Mouse (Mus musculus) kidney, embryonic 14.5 days (tissue): ENCODE measurements around the gene Wipi2. TPM values are rescaled to one million over a fixed set of nuclear protein-coding genes. Genes with fewer than 3 reads are reported as not detected.
A peak's percentile ranks its signal among the peaks of the same experiment; 100 is the strongest.

Source experiments
- ATAC-seq: fragments of 200-750 bp; cut with Nextera tagmentation; 2 replicates; pipeline ENCODE4 v1.8.0; 2017; ENCODE audit warnings: moderate number of reproducible peaks, mild to moderate bottlenecking, moderate TSS enrichment, moderate library complexity; ENCODE audit not compliant: low FRiP score, low TSS enrichment
- H3K27ac ChIP-seq: fragments of 300-500 bp; sonication (generic); 2 replicates; pipeline ENCODE4 v1.5.1; 2014; ENCODE audit warnings: low read depth, mild to moderate bottlenecking, low read length, moderate library complexity, mixed read lengths
- H3K27me3 ChIP-seq: fragments of 300-500 bp; sonication (generic); 2 replicates; pipeline ENCODE4 v1.6.1; 2014; ENCODE audit warnings: mild to moderate bottlenecking, low read length; ENCODE audit not compliant: control insufficient read depth, insufficient read depth
- H3K36me3 ChIP-seq: fragments of 300-500 bp; sonication (generic); 2 replicates; pipeline ENCODE4 v1.6.1; 2014; ENCODE audit warnings: low read length, mixed read lengths; ENCODE audit not compliant: control insufficient read depth, insufficient read depth
- H3K4me1 ChIP-seq: fragments of 300-500 bp; sonication (generic); 2 replicates; pipeline ENCODE4 v1.6.1; 2014; ENCODE audit warnings: low read length, mixed read lengths; ENCODE audit not compliant: control insufficient read depth, insufficient read depth
- H3K4me2 ChIP-seq: fragments of 300-500 bp; sonication (generic); replicated peaks from 2 replicates; pipeline ENCODE4 v1.6.1; 2014; ENCODE audit warnings: low read depth, mild to moderate bottlenecking, low read length
- H3K4me3 ChIP-seq: fragments of 300-500 bp; sonication (generic); 2 replicates; pipeline ENCODE4 v1.5.1; 2014; ENCODE audit warnings: mild to moderate bottlenecking, low read length
- H3K9ac ChIP-seq: fragments of 300-500 bp; sonication (generic); 2 replicates; pipeline ENCODE4 v1.6.1; 2014; ENCODE audit warnings: low read depth, mild to moderate bottlenecking, low read length, moderate library complexity
- H3K9me3 ChIP-seq: fragments of 300-500 bp; sonication (generic); 2 replicates; pipeline ENCODE4 v1.6.1; 2016; ENCODE audit warnings: low read length; ENCODE audit not compliant: control insufficient read depth
- WGBS: fragments of 180-500 bp; shearing (Covaris S2); extraction: QIAGEN DNeasy Blood & Tissue Kit; methylation state at CpG from one replicate; pipeline ENCODE4 v1.1.7; 2014; 5-methylcytosine and 5-hydroxymethylcytosine counted together
- polyA plus RNA-seq: library from polyadenylated mRNA; unstranded; fragments of >200 nt; fragmentation: Nextera tagmentation; extraction: Ambion mirVana; gene quantifications from 2 replicates; pipeline ENCODE4 v1.2.1, GENCODE M21; 2014

Gene Wipi2
- polyA plus RNA-seq, 1 experiment from 2014 or later = 59.2 TPM

DNA sequence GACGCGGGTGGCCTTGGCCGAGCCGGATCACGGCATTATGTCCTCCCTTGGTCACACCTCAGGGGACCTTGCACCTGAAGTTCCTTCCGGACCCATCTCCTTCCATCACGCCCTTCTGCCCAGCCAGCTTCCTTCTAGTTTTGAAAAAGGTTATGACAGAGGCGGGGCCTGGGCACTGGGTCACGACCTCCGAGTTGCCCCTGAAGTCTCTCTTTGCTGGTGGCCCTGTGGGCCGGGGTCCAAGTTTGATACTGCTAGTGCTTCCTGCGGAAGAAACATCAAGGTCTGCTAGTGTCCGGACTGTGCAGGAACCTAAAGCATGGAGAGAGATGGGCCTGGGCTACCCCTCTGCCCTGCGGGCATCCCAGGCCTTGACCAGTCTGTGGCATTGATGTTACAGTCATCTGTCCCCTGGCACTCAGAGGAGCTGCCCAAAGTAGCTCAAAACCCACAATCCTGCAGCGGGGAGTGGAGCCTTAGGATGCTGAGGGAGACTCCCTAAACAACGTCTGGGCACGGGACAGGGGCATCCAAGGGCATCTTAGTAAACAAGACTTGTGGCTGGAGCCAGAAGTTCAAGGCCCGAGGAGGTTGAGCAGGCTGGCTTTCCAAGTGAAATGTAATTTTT lies 75.1 kb downstream of the Wipi2 start:
- 22% methylated on average over 18 of the region's 18 CpGs for WGBS

DNA sequence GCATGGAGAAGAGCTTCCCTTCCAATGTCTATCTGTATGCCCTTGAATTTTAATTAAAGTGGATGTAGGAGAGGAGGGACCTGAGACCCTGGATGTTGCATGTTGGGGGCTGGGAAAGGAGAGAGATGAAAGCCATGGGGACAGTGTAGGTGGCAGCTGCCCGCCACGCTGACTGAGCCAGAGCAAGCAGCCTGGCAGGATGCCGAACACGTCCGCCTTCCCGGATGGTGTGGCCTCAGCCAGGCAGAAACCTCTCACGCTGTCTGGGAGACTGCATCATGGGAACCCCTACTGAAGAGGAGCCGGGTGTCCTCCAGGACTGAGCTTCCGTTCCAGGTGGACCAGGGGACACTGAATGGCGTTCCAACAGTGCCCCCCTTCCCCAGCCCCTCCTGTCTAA lies 76.1 kb downstream of the Wipi2 start:
- H3K36me3 ChIP-seq = no peaks in the 10 kb centered on the region
- no peak overlapping the region for H3K27ac ChIP-seq
- 0 out of 2 replicates have a peak, but pooled peaks cover 16% of the 10 kb centered on the region for H3K27me3 ChIP-seq
- H3K4me1 ChIP-seq = peaks cover 7% of the 10 kb centered on the region; the same call in 1 of the 2 replicates
- ATAC-seq = no peak
- no peak overlapping the region for H3K4me3 ChIP-seq
- H3K9me3 ChIP-seq = no peaks in the 10 kb centered on the region
- H3K4me2 ChIP-seq = no peak overlapping the region
- 87% methylated on average over 10 of the region's 10 CpGs for WGBS
- no peak overlapping the region for H3K9ac ChIP-seq

More for the DNA sequence above, 75.1 kb downstream of the Wipi2 start:
- Histone ChIP-seq H3K9me3 (no peaks in the 10 kb centered on the region), H3K4me2 (peak overlapping the region; percentile 82), H3K36me3 (no peaks in the 10 kb centered on the region), H3K4me3 (peak overlapping the region; percentile 50), H3K9ac (peak overlapping the region; percentile 44), H3K27me3 (0 out of 2 replicates have a peak, but pooled peaks cover 16% of the 10 kb centered on the region), H3K4me1 (peaks cover 7% of the 10 kb centered on the region; the same call in 1 of the 2 replicates), H3K27ac (no peak overlapping the region)
- peak; percentile 24; the same call in 1 of the 2 replicates for ATAC-seq

DNA sequence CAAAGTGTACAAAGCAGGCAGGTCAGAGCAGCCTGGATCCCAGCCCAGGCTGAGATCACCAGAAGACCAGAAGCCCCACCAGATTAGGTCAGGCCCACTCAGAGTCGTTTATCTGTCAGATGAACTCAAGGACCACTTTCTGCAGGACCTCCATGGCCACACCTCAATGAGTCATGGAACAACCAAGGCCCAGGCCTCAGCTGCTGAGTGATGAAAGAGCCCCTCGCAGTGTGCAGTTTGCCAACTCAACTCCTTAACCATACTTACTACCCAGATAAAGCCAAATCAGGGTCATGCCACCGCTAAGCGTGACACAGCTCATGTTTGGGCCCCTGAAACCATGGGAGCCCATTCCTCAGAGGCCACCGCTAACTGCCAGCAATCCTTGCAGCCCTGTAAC lies 80.2 kb downstream of the Wipi2 start:
- no peak overlapping the region for H3K27ac ChIP-seq
- ATAC-seq = no peak
- H3K27me3 ChIP-seq = 0 out of 2 replicates have a peak, but pooled peaks cover under 1% of the 10 kb centered on the region
- H3K4me2 ChIP-seq = no peak overlapping the region
- H3K4me3 ChIP-seq = no peak overlapping the region
- H3K36me3 ChIP-seq = no peaks in the 10 kb centered on the region
- H3K4me1 ChIP-seq = 0 out of 2 replicates have a peak, but pooled peaks cover 2% of the 10 kb centered on the region
- no peak overlapping the region for H3K9ac ChIP-seq
- 87% methylated on average over 5 of the region's 5 CpGs for WGBS
- 0 out of 2 replicates have a peak, but pooled peaks cover 3% of the 10 kb centered on the region for H3K9me3 ChIP-seq

DNA sequence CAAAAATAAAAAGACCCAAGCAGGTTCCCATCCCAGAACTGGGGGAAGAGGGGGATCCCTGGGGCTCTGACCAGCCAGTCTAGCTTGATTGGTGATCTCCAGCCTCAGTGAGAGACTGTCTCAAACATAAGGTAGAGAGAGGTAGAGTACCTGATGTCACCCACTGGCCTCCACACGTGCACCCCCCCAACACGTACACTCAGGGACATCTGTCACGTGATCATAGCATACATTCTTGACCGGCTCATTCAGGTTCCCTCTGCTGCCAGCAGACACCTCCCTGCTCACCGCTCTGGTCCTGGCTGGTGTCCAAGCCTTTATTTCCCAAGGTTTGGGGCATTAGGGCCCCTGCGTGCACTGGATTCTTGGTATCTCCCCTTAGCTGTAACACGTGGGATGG lies 81.9 kb downstream of the Wipi2 start:
- Histone ChIP-seq H3K27ac (no peak overlapping the region), H3K9me3 (0 out of 2 replicates have a peak, but pooled peaks cover 3% of the 10 kb centered on the region), H3K9ac (no peak overlapping the region), H3K4me3 (no peak overlapping the region), H3K4me1 (no peaks in the 10 kb centered on the region), H3K27me3 (no peaks in the 10 kb centered on the region), H3K36me3 (no peaks in the 10 kb centered on the region), H3K4me2 (no peak overlapping the region)
- WGBS = 85% methylated on average over 7 of the region's 7 CpGs
- ATAC-seq = no peak

DNA sequence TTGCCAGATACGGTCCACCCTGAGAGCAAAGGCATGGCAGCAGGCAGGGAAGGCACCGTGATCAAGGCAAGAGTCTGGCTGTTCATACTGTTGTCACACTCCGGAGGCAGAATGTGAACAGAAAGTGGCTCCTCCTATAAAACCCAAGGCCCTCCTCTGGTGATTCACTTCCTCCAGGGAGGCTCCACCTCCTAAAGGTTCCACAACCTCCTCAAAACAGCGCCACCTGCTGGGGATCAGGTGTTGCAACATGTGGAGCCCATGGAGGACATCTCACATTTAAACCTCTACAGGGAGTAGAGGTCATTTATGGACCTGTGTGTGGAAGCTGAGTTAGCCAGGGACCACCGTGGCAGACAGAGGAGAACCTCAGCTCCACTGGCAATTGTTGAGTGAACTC lies 84.9 kb downstream of the Wipi2 start:
- Histone ChIP-seq H3K27me3 (no peaks in the 10 kb centered on the region; the same call in 1 of the 2 replicates), H3K36me3 (no peaks in the 10 kb centered on the region), H3K4me1 (no peaks in the 10 kb centered on the region), H3K4me3 (no peak overlapping the region), H3K27ac (no peak overlapping the region), H3K9ac (no peak overlapping the region), H3K9me3 (0 out of 2 replicates have a peak, but pooled peaks cover 3% of the 10 kb centered on the region), H3K4me2 (no peak overlapping the region)
- ATAC-seq = no peak
- 86% methylated on average over 5 of the region's 5 CpGs for WGBS

DNA sequence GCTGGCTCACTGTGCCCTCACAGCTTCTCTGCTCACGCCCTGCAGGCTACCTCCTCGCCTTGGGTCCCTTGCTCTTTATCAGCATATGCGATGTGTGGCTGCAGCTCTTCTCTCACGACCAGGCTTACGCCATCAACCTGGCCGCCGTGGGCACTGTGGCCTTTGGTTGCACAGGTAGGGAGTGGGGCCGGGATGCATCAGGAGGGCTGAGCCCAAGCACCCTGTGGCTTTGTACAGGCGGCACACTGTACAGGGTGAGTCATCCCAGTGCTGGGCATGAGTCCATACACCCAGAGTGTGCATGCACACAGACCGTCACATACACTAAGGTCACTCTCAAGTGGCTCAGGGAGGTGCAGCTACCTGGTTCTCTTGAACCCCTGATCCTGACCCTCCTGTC lies 86.5 kb downstream of the Wipi2 start:
- H3K9ac ChIP-seq = no peak overlapping the region
- H3K4me3 ChIP-seq = no peak overlapping the region
- H3K27me3 ChIP-seq = no peaks in the 10 kb centered on the region; the same call in 1 of the 2 replicates
- H3K27ac ChIP-seq = no peak overlapping the region
- no peaks in the 10 kb centered on the region for H3K36me3 ChIP-seq
- H3K4me1 ChIP-seq = no peaks in the 10 kb centered on the region
- 0 out of 2 replicates have a peak, but pooled peaks cover 3% of the 10 kb centered on the region for H3K9me3 ChIP-seq
- no peak overlapping the region for H3K4me2 ChIP-seq
- 90% methylated on average over 10 of the region's 10 CpGs for WGBS
- no peak for ATAC-seq

DNA sequence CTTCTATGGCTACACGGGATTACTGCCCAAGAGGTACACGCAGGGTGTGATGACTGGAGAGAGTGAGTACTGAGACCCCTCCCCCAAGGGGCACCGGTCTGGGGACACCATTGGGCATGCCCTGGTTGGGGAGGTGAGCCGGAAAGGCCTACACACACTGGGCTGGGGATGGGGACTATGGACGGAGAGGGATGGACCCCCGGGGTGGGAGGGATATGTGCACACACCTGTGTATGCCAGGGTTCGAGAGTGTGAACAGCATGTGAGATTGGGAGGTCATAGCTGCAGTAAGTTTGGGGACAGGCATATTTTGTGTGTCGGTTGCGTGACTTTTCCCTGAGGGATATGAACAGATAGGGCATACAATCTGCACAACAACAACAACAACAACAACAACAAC lies 87.6 kb downstream of the Wipi2 start:
- 75% methylated on average over 9 of the region's 9 CpGs for WGBS
- H3K4me3 ChIP-seq = no peak overlapping the region
- ATAC-seq = no peak
- H3K9ac ChIP-seq = no peak overlapping the region
- no peak overlapping the region for H3K27ac ChIP-seq
- 0 out of 2 replicates have a peak, but pooled peaks cover 3% of the 10 kb centered on the region for H3K9me3 ChIP-seq
- no peaks in the 10 kb centered on the region; the same call in 1 of the 2 replicates for H3K27me3 ChIP-seq
- no peaks in the 10 kb centered on the region for H3K36me3 ChIP-seq
- H3K4me2 ChIP-seq = no peak overlapping the region
- no peaks in the 10 kb centered on the region for H3K4me1 ChIP-seq

DNA sequence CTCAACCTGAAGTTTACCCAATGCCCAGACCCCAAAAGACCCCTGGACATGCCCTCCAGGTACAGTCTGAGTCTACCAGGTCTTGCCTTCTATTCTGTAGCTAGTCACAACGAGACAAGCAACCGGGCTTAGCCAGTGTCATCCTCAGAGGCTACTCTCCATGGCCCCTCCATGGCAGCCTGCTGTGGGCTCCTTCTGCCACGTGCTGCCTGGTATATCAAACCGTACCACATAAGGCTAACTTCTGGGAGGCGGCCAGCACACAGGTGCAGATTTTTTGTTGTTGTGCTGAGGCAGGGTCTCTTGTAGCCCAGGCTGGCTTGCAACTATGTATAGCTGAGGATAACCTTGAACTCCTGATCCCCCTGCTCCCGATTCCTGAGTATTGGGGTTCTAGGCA lies 88.6 kb downstream of the Wipi2 start:
- Histone ChIP-seq H3K27me3 (no peaks in the 10 kb centered on the region; the same call in 1 of the 2 replicates), H3K9me3 (0 out of 2 replicates have a peak, but pooled peaks cover 3% of the 10 kb centered on the region), H3K4me1 (no peaks in the 10 kb centered on the region), H3K4me2 (no peak overlapping the region), H3K36me3 (no peaks in the 10 kb centered on the region), H3K27ac (no peak overlapping the region), H3K9ac (no peak overlapping the region), H3K4me3 (no peak overlapping the region)
- ATAC-seq = no peak
- 91% methylated on average over 6 of the region's 6 CpGs for WGBS

DNA sequence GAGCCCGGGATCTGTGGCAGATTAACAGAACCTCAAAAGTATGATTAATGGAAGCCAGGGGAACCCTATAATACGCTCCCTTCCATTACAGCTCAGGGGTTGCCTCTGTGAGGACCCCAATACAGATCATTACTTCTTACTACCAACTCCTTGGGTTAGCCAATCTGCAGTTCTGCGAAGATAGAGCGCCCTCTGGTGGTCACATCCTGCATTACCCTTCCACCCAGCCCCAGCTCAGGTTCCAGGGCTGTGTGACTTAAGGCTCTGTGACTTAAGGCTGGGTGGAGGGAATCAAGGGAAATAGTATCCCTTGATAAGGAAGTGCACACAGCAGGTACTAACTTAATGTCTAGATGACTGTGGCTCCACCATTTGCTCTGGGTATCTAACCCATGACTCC lies 90.5 kb downstream of the Wipi2 start:
- Histone ChIP-seq H3K9ac (no peak overlapping the region), H3K27ac (no peak overlapping the region), H3K36me3 (no peaks in the 10 kb centered on the region), H3K4me1 (no peaks in the 10 kb centered on the region), H3K4me2 (no peak overlapping the region), H3K4me3 (no peak overlapping the region), H3K27me3 (no peaks in the 10 kb centered on the region; the same call in 1 of the 2 replicates), H3K9me3 (no peaks in the 10 kb centered on the region)
- WGBS = 23% methylated on average over 4 of the region's 4 CpGs
- 0 out of 2 replicates have a peak, but pooled peaks have one; percentile 53 for ATAC-seq
